Mouse (Mus musculus): ENCODE measurements around the gene Dct.

Dct gene

DNA sequence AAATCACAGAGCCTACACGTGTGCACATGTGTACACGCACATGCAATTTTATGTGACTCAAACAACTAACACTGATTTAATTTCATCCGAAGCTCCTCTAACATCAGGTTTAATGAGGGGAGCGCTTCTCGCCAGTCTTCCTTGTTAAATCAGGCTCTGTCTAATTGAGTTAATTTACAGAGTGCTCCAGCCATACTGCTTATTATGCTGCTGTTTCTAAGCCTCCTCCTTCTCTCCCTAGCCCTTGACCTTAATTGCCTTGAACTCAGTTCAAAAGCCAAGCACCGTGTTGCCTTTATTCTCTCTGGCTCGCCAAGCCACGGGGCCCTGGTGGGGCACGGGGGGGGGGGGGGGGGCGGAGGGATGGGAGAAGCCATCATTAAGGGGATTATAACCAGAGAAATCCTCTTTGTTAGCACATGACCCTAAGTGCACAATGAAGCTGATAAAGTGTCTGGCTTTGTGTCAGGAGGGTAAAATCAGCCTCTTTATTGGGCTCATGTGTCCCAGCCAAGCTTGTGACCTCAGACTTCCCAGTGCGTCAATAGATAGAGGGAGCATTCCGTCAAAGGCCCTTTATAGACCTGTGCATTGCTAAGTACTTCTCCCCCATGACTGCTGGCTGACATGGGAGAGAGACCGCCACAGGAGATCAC lies at the start of gene Dct:
Dct (minus strand) TSS at position 270 of the 656 bp plus-strand sequence.
- no peak for DNase-seq (ENCODE audit: low read depth, low spot score)

- no peak for DNase-seq (ENCODE audit: low read depth, low spot score)
Observed at GRCm38 (mm10) chr14:118101227-118101990, 49.4 kb upstream of the Dct start.

DNA sequence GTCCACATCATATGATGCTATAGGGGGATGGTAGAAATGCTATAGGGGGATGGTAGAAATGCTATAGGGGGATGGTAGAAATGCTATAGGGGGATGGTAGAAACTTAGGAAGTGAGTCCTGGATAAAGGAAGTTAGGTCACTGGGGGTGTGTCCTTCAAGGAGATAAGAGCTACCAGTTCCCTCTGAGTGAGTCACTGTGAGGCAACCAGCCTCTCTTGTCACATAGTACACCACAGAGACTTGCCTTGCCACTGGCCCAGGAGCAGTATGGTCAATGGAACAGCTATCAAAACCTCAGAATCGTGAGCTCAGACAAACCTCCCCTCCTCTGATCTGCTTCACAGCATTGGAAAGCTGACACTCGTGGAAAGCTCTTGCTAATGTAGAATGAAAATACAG lies 46.2 kb upstream of the Dct start:
- DNase-seq (ENCODE audit: low read depth, low spot score) = no peak

- DNase-seq (ENCODE audit: low read depth, low spot score) = peak; percentile 56
Observed at GRCm38 (mm10) chr14:118089806-118090392, 37.9 kb upstream of the Dct start.

- DNase-seq (ENCODE audit: low read depth, low spot score) = peak; percentile 98
Observed at GRCm38 (mm10) chr14:118089215-118089805, 37.3 kb upstream of the Dct start.

DNA sequence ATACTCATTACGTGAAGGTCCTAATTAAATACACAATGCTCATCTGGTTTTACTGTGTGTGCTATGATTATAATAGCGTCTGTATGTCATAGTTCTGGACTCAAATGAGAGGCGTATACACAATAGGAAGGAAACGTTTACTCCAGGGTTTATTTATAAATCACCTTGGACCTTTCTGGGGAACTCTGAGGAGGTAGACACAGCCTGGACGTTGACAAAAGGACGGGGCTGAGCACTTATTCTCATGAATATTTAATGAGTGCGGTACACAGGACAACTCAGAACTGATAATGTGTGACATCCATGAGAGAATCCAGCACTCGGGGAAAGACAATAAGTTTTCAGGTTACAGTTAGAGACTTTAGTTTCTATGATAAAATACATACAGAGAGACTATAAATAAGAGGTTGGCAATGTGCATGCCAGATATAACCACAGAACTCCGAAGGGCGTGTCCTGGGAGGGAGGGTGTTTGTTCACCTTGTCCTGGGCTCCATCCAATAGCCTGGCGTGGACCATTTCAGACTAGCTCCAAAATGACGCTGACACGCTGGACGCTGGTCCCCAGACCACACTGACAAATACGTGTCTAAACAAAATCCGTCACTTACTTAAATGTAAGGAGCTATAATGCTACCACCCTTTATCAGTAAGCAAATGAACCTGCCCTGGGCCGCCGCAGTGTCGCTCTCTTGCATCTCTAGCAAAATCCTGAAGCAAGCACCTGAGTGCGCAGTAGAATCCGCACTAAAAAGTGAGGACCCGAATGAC lies 36.6 kb upstream of the Dct start:
- DNase-seq (ENCODE audit: low read depth, low spot score) = no peak

DNA sequence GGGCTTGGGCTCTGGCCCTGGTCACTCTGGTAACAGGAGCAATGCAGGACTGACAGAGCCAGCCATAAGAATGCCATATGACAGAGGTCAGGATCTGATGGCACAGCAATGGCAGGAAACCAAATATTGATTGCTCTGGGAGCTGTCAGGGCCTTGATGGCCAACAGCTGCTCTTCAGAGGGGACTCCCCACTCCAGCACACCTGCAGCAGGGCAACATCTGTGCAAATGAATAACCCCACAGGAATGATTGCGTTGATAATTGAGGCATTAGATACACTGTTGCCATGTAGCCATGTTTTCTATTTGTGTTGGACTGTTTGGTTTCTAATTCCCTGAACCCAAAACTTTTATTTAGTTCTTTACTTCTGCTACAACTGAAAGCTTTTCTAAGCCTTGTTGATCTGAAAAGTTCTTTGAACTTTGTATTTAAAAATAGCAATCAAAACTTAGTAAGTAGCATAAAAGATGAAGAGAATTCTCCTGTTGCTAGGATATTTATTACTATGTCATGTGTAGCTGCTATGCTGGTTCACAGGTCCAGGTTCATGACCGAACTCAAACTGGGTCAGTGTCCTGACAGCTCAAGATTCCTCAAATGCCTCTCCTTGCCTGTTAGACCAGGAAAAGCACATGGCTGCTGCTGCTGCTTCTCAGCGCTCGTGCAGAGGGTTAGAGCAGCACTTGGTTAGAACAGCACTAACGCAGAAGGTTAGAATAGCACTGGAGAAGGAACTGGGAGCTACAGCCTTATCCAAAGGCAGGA lies 34.4 kb upstream of the Dct start:
- no peak for DNase-seq (ENCODE audit: low read depth, low spot score)

DNA sequence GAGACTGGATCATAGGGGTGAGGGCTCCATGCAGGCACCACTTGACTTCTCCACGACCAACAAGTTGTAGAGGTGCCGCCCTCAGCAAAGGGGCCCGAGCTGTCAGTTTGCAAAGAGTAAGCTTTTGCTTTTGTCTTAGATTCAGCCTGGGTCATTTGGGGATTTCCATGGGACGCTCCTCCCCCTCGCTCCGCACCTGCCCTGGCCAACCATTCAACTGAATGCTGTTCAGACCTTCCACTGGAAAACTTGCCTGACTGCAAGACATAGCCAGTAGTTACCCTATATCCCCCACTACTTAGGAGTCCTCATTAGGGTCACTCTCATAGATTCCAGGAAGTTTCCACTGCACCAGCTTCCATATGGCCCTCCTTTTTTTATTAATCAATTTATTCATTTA lies 31.8 kb upstream of the Dct start:
- no peak for DNase-seq (ENCODE audit: low read depth, low spot score)

DNA sequence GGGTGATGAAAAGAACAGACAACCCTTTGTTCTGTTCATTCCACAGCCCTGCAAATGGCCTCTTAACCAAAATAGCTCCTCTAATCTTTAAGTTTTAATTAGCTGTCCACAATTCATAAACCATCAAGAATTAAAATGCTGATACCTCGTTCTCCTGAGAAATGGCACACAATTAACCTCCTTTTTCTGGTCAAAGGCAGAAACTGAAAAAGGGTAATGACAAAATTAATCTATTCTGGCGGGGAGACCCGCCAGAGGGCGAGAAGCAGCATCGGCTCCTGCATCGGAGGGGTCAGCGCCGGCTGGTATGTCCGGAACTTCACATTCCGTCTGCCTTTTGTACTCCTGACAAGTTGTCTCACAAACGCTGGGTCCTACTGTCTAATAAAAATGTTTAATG lies 28.6 kb upstream of the Dct start:
- no peak for DNase-seq (ENCODE audit: low read depth, low spot score)

GRCm38 (mm10) chr14:118070100-118070499 lies 18.1 kb upstream of the Dct start:
- DNase-seq (ENCODE audit: low read depth, low spot score) = no peak

- DNase-seq (ENCODE audit: low read depth, low spot score) = no peak
Observed at GRCm38 (mm10) chr14:118069439-118070079, 17.5 kb upstream of the Dct start.

- no peak for DNase-seq (ENCODE audit: low read depth, low spot score)
Observed at GRCm38 (mm10) chr14:118061766-118062432, 9.9 kb upstream of the Dct start.

GRCm38 (mm10) chr14:118058581-118058886 lies 6.5 kb upstream of the Dct start:
- DNase-seq (ENCODE audit: low read depth, low spot score) = no peak

- DNase-seq (ENCODE audit: low read depth, low spot score) = no peak
Observed at GRCm38 (mm10) chr14:118057696-118058580, 5.9 kb upstream of the Dct start.

DNA sequence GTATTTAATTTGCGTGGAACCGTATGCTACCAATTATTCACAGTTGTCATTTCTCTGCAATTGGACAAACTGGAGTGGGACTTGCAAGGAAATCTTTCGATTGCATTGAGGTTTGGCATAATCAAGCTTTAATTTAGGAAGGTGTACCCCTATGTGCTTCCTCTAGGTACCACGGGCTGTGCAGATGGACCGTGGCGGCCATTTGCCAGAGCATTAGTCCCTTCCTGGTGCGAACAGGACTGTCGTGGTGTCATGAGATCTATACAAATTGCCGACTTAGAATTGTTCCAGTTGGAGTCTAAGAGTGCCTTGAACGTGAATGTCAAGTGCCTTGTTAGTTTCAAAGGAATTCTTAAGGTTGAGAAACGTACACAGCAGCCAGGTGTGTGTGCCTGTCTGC lies 726 bp upstream of the Dct start:
- no peak for DNase-seq (ENCODE audit: low read depth, low spot score)

DNA sequence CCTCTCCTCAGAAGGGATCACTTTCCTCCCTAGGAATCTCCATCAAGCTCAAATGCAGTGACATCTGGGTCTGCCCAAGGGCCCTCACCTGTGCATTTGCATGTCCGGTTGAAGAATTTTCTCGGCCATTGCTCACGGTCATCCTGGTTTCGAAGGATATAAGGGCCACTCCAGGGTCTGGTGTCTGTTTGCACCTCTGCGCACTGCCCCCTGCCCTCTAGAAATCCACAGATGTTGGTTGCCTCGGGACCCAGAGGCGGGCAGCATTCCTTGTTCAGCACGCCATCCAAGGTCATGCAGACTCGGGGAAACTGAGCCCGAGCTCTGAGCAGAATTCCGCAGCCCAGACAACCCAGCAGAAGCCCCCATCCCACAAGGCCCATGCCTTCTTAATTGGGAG lies 648 bp downstream of the Dct start:
- DNase-seq (ENCODE audit: low read depth, low spot score) = no peak

GRCm38 (mm10) chr14:118050990-118051389 lies 1.1 kb downstream of the Dct start:
- DNase-seq (ENCODE audit: low read depth, low spot score) = peak; percentile 9

- DNase-seq (ENCODE audit: low read depth, low spot score) = no peak
Observed at GRCm38 (mm10) chr14:118050431-118050830, 1.6 kb downstream of the Dct start.

DNA sequence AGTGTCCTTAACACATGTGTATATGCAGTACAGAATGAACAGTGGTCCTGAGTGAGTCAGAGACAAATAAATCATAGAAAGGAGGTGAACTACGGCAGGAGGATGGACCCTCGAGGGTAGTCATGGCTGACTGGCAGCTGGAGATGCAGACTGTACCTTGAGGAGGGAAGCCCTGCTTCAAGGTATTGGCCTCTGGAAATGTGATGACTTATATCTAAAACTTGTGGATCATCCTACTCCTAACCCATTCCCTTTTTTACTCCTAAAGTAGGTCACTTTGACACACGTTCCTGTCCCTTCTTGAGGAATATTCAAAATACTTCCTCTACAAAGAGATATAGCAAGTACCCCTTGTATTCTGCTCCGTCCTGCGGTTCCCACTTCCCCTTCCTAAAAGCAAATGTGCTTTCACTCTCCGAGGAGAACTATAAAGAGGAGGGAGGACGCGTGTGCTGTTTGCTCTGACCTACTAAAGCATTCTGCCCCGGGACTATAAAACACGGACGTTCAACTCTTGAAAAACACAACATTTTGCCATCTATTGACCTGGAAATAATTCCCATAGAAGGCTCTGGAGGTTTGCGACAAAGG lies 2.3 kb downstream of the Dct start:
- DNase-seq (ENCODE audit: low read depth, low spot score) = no peak
